Mouse (Mus musculus) embryo, embryonic 10 days (tissue): Measurements from ENCODE around the gene Ect2.

Experiments used
- DNase-seq: peaks from one replicate; pipeline ENCODE4 v3.0.0-alpha.2; 2015; ENCODE audit warnings: low spot score

Gene Ect2

DNA sequence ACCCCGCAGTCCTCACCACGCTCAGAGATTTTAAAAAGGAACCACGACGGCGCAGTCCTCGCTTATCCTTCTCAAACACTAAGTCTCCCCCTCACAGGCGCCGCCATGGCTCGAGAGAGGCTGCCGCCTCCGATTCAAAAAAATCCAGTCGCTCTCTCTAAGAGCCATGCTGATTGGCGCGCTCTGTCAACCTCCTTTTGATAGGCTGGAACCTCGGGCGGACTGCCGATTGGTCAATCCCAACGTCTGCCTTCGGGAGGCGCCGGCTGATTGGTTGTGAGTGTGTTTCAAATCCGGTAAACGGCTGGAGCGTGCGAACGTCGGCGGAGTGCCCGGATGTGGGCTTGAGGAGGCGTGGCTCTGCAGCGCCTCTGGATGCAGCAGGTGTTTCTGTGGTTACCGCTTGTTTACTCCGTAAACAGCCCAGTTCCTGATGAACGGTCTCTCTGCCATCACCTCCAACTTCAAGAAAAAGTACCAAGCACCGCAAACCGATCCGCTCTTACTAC is at the start of gene Ect2:
Ect2 (minus strand) TSS at position 178 of the 509 bp plus-strand sequence.
- peak; percentile 99 for DNase-seq

DNA sequence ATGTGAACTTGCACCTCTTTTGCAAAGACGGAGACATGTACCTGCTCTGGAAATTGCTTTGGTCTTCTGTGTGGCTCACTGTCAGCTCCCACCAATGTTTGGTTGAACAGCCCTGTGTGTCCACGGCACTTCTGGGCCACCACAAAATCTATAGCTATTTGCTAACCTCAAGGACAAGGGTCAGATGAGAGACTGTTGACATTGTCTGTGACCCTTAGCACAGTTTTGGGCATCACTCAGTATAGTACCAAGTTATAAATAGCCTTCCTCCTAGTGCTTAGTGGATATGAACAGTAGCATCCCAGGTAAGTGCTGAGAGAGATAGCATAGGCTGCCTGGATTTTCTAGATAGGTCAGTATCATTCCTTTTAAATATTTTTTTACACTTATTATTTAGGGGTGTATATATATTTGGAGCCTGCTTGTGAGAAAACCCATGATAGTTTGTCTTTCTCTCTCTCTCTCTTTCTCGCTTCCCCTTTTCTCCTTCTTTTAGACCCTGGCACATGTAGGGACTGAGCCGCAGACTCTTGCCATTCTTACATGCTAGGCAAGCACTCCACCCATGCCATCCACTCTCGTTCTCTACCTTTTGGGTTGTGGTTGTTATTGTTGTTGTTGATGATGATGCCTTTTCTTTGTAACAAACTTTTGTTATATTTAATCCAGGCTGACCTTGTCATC is 48.2 kb upstream of the Ect2 start:
- DNase-seq = no peak

DNA sequence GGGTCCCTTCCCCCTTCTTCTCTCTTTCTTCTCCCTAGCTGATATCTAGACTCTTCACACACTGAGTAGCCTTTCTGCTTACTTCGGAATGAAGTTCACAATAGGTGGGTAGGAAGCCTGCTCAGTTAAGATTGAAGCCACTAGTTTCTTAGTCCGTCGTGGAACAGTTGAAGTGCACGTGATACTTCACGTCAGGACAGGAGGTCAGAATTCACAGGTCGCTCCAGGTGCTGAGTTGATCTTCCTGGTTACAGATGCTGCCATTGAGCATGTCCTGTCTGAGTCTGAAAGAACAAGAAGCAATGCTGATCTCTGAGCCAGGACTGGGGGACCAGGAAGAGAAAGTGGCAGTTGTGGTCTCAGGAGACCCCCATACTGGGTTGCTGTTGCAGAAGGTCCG is 45.4 kb upstream of the Ect2 start:
- DNase-seq = no peak

DNA sequence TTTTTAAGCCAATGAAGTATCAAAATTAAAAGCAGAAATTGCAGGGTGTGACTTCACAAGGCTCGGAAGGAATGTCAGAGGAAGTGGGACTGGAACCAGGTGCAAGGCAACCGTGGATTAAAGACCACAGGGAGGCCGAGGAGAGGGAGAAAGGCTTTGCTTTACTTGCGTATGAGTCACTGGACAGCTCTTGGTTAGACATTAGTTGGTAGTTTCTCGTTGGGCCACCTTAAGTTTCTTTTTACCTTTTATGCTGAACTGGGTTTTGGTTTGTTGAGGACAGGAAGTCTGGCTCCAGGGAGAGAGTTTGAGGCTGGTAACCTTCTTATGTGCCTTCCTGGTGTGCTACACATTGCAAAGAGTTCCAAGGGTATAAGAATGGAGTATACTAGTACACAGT is 44.1 kb upstream of the Ect2 start:
- no peak for DNase-seq

DNA sequence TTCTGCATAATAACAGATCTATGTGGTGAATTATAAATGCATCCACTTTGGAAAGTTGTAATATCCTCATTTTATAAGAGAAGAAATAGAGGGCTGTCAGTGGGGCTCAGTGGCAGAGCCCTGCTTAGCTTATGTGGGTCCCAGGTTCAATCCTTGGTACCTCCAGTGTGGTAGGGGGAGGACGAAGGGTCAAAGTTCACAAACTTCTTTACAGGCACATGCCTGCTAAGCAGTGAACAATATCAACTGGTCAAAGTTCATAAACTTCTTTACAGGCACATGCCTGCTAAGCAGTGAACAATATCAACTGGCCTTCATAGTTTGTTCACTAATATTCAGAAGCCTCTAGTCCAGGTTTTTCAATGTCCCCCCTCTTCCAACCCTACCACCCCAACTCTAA is 42.9 kb upstream of the Ect2 start:
- DNase-seq = no peak

DNA sequence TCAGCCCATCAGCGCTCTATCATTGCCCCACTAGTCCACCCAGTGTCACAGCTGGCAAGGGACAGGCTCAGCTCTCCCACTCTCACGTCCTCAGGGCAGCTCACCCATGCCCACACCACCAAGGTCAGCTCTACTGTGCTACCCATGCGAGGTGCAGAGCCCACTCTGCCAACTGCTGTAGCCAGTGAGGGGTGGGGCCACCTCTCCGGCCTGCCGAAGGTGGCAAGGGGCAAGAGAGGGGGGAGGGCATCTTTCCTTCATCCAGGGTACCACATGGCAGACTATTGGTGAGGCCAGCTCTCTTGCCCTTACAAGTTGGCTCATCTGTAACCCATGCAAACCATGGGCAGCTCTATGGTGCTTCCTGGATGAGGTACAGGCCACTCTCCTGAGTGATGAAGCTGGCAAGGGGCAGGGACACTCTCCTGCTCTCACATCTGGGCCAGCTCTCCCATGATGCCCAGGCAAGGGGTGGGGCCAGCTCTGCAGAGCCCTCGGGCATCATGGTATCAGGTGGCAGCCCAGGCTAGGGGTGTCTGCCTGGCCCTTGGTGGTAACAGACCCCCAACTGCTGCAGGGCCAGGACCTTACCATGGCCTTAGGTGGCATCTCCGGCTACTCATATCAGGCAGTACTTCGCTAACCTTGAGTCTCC is 42.0 kb upstream of the Ect2 start:
- no peak for DNase-seq

DNA sequence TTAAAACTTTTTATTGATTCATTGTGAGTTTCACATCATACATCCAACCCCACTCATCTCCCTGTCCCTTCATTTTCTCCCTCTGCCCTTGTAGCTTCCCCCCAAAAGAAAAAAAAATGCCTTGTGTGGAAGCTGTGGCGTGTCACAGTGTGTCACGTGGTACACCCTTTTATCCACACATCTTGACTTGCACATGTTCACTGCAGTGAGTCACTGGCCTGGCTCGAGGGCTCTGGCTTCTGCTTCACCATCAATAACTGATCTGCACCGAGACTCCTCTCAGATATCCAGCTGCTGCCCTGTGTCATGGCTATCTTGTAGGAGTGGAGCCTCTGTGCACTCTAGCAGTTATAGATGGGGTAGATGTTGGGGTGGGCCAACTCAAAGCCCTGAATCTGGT is 41.5 kb upstream of the Ect2 start:
- DNase-seq = no peak

DNA sequence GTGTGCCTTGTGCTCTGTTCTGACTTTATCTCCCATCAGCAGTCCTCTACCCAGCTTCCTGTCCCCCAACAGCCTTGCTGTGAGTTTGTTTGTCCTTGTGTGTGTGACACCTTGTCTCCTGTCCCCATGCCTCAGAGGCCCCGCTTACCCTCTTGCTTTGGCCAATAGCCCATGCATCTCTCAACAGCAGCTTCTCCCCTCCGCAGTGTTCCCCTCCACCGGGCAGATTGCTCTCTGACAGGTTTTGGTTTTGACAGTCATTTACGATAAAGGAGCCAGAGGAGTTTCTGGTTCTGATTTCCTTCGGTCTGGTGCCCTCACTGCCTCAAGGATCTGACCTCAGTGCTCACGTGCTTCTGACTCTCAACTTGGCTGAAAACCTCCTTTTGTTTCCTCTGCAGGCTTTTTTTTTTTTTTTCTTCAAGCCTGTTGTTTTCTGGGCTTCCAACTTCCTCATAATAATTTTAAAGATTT is 40.2 kb upstream of the Ect2 start:
- DNase-seq = peak; percentile 17

DNA sequence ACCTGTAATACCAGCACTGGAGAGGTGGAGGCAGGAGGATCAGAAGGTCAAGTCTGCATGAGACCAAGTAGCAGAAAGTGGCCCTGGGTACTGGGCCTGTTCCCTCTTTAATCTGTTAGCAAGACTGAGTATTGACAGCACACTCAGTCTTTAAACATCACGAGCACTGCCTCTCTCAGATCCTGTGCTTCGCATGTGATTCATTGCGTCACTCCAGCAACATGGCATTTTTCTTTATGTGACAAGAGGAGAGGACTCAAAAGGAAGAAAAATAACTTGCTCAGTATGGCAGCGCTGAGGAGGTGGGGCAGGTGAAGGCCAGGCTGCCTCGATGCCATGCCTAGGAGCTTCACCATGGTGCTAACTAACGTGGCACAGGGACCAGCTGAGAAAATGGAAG is 38.2 kb upstream of the Ect2 start:
- no peak for DNase-seq

DNA sequence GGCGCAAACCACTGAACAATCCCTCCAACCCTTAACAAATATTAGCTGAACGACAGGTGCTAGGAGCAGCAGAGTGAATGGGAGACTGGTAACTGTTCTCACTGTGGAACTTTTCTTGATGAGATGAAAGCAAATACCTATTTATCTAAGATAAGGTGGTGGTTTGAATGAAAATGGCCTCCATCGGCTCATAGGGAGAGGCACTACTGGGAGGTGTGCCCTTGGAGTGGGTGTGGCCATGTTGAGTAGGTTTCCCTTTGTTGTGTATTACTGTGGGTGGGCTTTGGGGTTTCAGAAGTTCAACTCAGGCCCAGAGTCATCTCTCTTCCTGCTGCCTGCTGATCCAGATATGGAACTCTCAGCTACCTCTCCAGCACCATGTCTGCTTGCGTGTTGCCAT is 37.2 kb upstream of the Ect2 start:
- DNase-seq = no peak

DNA sequence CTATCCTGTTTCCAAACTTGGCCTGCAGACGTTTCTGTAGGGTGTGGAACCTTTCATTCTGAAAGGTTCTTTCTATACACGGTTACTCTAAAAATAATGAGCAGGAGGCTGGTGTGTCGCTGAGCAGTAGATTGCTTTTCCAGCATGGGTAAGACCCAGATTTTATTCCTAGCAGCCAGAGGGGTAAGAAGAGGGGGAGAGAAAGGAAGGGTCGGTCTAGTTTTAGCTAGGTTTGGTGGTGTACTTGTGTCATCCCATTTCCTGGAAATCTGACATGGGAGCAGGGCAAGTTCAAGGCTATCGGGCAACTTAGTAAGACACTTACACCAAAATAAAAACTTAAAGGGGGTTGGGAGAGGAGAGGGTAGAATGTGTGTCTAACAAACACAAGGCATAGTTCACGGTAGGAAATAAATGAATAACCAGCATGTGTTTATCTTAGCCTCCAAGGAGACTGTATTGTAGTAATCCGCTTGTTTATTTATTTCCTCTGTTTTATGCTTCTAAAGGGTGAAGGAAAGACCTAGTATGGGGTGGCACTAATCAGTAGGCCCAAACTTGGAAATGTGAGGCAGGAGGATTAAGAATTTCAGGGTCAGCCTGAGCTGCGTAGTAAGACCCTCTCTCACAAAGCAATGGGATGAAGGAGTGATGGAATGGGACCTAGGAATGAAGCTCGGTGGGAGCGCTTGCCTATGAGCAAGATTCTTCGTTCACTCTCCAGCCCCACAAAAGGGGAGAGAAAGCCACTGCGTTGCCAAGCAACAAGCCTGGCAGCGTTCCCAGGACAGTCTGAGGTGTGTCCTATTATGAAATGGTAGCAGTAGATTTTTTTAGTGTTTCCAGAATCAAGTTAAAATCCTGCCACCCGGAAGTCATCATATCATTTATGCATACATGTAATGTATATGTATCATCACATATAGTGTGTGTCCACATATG is 35.9 kb upstream of the Ect2 start:
- no peak for DNase-seq

DNA sequence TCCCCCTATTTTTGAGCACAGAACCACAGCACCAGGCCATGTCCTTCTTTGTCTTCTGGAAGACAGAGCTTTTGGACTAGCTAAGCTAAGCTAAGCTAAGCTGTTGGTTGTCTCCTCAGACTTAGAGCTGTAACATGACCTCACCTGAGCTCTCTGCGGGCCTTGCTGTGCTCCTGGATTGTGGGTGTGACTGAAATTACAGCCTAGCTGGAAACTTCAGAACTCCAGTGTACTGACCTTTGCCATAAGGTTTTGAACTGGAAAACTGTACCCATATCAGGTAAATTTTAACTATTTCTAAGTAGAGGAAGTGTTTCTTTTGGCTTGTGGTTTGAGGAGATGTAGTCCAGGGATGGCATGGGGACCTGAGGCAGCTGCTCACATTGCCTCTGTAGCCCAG is 34.7 kb upstream of the Ect2 start:
- DNase-seq = no peak

DNA sequence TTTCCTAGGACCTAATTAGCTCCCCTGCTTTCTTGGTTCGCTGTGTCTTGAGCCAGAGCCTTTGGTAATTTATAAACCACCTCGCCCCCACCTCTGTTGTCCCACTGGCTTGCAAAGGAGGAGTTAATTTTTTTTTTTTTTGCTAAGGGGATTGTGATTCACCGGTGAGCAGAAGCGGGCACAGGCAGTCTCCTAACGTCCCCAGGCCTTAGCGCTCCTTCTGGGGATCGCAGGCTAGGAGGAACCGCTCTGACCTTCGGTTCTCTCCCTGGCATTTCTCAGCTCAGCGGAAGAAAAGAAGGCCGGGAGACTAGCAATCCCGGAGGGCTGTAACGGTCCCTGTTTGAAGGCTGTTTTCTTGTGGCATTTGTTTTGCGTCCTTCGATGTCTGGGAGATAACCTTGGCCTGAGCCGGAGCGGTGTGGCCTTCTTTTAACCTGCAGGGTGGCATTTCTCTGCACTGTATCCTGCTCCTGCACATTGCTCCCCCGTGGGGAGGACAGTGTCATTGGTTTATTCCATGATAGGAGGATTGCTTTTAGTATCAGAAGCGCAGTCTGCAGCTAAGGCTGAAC is 30.0 kb upstream of the Ect2 start:
- DNase-seq = no peak

DNA sequence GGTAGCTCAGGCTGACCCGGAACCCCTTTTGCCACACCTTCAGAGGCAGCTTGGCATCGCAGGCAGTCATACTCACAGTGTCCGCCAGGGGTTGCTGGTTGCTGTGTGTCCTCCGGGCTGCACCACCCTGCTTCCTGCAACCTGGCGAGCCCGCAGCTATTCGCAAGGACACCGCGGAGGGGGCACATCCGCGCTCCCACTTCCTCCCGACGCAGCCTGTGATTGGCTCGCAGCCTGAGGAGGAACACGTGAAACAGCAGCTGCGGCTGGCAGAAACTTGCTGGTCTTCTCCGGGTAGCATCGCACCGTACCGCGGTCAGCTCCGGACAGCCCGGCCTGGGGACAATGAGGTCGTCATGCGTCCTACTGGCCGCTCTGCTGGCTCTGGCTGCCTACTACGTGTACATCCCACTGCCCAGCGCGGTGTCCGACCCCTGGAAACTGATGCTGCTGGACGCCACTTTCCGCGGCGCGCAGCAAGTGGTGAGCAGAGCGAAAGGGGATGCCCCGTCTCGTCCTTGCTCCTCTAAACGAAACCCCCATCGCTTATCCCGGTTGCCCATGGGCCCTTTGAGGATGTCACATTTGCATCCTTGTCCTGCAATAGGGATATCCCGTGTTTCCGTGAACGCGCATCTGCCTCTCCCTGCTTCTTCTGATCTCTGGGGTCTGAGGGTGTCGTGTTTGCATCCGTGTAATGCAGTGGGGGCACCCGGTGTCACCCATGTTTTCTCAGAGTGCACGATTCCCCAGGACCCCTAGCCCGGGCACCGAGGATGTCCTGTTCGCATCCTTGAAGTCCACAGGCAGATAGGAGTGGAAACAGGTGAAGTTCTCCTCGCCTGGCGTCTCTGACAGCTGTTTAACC is 29.3 kb upstream of the Ect2 start, which contains the start of gene Nceh1:
Nceh1 (plus strand) TSS at position 233 of the 868 bp plus-strand sequence.
- peak; percentile 97 for DNase-seq

DNA sequence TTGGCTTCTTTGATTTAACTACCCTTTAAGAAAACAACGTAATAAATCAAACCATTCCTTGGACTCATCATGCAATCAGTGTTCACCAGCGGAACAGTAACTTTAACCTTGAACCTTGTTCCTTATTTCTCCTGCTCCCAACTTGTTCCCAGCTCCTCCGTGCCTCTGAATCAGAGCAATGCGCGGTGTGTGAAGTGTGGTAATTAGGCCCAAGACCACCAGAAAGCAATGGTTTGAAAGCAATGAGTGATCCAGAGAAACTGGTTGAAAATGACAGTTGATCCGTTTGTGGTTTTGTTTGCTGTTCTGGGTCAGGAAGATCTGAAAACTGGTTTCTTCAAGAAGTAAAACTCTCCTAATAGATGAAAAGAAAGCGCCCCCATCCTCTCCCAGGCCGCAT is 26.0 kb upstream of the Ect2 start:
- no peak for DNase-seq

DNA sequence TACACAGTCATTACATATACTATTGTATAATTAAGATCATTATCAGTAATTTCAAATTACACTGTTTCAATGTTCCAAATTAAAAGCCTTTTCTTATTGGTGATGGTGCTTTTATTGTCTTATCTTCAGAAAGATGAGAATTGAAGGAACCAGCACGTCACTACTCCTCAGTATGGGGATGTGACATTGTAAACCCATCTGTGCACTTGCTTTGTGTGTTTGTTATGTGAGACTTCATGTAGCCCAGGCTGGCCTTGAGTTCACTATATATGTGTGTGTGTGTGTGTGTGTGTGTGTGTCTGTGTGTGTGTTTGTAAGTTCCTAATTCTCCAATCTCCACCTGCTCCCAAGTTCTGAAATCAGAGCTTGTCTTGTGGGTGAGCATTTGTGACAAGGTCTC is 16.6 kb upstream of the Ect2 start:
- no peak for DNase-seq

DNA sequence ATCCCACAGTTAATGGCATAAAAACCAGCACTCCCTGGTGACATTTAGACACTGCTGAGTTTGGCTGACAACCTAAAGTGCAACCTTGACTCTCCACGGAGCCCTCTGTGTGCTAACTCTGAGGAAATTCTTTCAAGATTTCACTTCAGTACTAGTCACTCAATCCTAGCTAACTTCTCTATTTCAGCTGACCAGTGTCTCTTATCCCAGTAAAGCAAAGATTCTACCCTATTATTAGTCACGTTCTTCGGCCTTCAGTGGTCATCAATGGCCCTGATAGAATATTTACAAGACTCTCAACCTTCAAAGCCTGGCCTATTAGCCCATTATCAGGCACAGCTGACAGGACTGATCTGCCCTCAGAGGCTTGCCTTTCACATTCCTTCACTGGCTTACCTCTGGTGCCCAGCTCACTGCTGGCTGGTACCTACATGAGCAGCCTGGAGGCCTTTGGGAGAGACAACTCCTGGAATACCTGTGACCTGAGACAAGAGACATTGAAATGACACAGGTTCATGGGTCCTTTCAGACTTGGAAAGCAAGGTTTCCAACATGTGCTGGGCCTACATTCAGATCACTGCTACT is 11.9 kb upstream of the Ect2 start:
- DNase-seq = no peak

DNA sequence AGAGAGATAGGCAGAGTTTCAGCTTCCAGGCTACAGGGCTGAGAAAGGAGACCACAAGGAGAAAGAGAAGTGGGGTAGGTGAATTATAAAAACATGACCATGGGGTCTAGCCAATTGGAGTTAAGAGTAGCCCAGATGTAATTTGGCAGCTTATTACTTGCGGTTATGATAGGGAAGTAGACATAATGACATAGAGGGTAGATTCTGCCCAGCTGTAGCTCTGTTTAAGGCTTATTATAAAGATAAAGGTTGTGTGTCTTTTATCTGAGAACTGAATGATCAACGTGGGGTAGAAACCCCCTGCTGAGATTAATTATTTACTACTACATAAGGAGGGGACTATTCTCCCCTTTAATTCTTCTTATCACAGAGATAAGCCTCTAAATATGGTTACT is 8.7 kb upstream of the Ect2 start:
- no peak for DNase-seq

DNA sequence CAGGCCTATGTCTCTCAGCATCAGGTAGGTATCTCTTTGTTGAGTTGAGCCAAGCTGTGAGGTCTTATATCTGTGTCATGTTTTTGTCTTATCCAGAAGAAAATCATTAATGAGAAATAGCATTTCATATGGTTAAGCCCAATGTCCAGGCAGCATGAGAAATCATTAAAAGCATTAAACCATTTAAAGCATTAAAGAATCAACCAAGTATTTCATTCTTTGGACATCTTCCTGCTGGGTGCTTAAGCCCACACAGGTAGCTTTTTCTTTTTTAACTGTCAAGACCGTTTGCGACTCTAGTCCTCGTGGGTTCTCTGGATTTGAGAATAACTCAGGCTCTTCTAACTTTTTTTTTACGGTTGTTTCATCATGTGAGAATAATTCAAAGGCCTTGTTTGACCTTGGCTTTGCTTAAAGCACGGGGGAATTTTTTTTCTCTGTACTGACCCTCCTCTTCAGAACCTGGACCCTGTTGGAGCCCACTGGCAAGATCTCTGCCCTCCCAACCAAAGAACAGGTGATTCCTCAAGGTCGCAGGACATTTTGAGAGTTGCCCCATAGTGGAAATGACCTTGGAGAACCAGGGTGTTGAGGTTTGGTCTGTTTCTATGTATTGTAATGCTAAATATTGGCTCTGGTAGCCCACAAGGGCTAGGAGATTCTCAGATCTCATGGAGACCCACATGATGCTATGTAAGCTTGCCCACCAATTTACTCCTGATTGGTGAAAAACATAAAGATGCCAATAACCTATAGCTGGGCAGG is 8.1 kb upstream of the Ect2 start:
- DNase-seq = no peak

DNA sequence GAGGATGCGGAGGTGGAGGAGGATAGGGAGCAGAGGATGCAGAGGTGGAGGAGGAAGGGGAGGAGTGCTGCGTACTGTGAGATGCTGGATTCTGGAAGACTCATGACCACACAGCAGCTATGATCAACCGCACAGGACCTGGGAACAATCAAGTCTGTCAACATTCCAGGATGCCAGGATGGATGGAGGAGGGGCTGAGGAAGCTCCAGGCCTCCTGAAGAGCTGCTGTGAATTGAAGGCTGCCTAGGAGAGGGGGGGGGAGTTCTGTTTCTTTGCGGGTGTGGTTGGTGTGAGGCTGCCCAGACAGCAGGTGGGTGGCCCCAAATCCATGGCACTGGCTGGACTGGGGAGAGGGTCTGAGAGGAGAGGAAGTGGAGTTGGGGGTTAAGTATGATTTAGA is 5.2 kb upstream of the Ect2 start:
- DNase-seq = peak; percentile 39
